Mouse (Mus musculus) small intestine, adult 2 months (tissue): ENCODE data around the gene Fer. TPM values are rescaled to one million over a fixed set of nuclear protein-coding genes. Genes with fewer than 3 reads are reported as not detected.

Source experiments
- H3K27ac ChIP-seq: fragments of 200-500 bp; 2 replicates; pipeline ENCODE4 v1.5.1; 2012; ENCODE audit warnings: low read depth, low read length, control low read depth, inconsistent platforms; ENCODE audit not compliant: insufficient read depth
- H3K27me3 ChIP-seq: fragments of 200-500 bp; 2 replicates; pipeline ENCODE4 v1.6.1; 2012; ENCODE audit warnings: mild to moderate bottlenecking, moderate library complexity, low read length, inconsistent platforms; ENCODE audit not compliant: control insufficient read depth, insufficient read depth
- H3K36me3 ChIP-seq: fragments of 200-500 bp; 2 replicates; pipeline ENCODE4 v1.6.1; 2012; ENCODE audit warnings: mild to moderate bottlenecking, low read length, control low read depth, inconsistent platforms; ENCODE audit not compliant: control insufficient read depth, insufficient read depth
- H3K4me1 ChIP-seq: fragments of 200-500 bp; 2 replicates; pipeline ENCODE4 v1.6.1; 2012; ENCODE audit warnings: low read length, inconsistent platforms, mixed read lengths; ENCODE audit not compliant: control insufficient read depth, insufficient read depth, insufficient read length
- H3K4me3 ChIP-seq: fragments of 200-500 bp; 2 replicates; pipeline ENCODE4 v1.5.1; 2012; ENCODE audit warnings: low read depth, mild to moderate bottlenecking, control low read depth, inconsistent platforms, low read length, moderate library complexity
- CTCF ChIP-seq: fragments of 200-500 bp; IDR thresholded peaks from 2 replicates; pipeline ENCODE4 v1.5.1; 2012; ENCODE audit warnings: low read depth, mild to moderate bottlenecking, control low read depth, inconsistent platforms, low read length, moderate library complexity, mixed read lengths; ENCODE audit not compliant: insufficient replicate concordance, insufficient read length; ENCODE audit errors: extremely low read depth
- POLR2A ChIP-seq: fragments of 200-500 bp; IDR thresholded peaks from 2 replicates; pipeline ENCODE4 v1.6.1; 2012; ENCODE audit warnings: low read depth, mild to moderate bottlenecking, control low read depth, inconsistent platforms, low read length, moderate library complexity
- WGBS: fragments of 180-500 bp; shearing (Covaris S2); methylation state at CpG from one replicate; pipeline ENCODE4 v1.1.7; 2018; 5-methylcytosine and 5-hydroxymethylcytosine counted together
- polyA plus RNA-seq: library from polyadenylated mRNA; depleted of rRNA; stranded (reverse); fragments of >200 nt; gene quantifications from 2 replicates; pipeline ENCODE4 v1.2.3, GENCODE M21; 2012

Gene Fer
- polyA plus RNA-seq, 1 experiment = 0.63 TPM

DNA sequence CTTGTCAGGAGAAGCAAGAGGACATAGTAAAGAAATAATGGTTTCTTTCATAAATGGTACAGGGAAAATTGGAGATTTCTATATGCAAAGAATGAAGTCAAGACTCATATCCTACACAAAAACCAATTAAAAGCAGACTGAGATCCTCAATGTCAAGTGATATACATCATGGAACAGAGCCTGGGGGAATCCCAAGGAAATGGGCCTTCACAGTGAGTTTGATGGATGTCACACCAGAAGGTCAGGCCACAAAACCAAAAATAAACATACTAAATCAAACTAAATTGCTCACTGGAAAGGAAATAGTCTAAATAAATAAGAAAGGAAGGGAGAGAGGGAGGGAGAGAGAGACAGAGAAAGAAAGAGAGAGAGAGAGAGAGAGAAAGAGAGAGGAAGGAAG is 178.9 kb downstream of the Fer start:
- Histone ChIP-seq H3K27me3 (no peaks in the 10 kb centered on the region), H3K4me1 (no peaks in the 10 kb centered on the region), H3K4me3 (no peak overlapping the region), H3K27ac (no peak overlapping the region), H3K36me3 (no peaks in the 10 kb centered on the region)
- TF ChIP-seq POLR2A = no peak
- no peak for TF ChIP-seq CTCF

DNA sequence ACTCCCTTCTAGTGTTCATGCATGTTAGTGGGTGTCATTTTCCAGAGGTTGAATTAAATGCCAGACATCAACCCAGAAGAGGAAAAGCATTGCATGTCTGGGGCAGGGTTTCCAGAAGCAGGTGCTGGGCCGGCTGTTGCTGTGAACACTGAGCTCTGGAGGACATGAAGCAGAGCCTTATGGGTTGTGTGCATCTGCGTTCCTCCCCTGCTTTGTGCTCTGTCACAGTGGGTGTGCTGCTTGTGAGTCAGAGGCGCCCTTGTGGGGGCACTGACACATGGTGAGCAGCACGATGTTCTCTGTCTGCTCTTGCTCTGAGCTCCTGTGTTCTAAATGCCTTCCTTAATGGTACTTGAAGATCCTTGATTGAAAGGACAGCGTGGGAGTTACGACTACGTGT is 182.5 kb downstream of the Fer start:
- 84% methylated on average over 7 of the region's 7 CpGs for WGBS

DNA sequence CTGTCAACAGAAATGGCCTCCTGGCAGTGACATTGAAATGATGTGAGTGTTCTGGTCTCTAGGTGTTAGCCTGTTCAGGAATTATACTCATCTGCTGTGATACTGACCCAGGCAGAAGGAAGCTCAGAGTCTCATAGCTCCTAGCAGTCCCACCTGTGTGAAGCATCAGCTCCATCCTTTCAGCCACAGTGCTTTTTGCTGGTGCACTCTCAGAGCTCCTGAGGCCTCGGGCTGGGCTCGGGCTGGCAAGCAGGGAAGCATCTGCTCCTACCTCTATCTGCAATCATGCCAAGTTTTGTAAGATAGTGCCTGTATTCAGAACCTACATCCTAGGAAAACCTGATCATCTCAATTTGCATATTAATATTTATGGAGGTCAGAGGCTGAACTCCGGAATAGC is 183.7 kb downstream of the Fer start:
- Histone ChIP-seq H3K36me3 (no peaks in the 10 kb centered on the region), H3K27ac (no peak overlapping the region), H3K4me1 (no peaks in the 10 kb centered on the region), H3K27me3 (no peaks in the 10 kb centered on the region), H3K4me3 (no peak overlapping the region)
- WGBS = 93% methylated on average over 3 of the region's 3 CpGs
- TF ChIP-seq CTCF (no peak), POLR2A (no peak)

More for the DNA sequence above, 182.5 kb downstream of the Fer start:
- Histone ChIP-seq H3K4me1 (no peaks in the 10 kb centered on the region), H3K27ac (no peak overlapping the region), H3K27me3 (no peaks in the 10 kb centered on the region), H3K4me3 (no peak overlapping the region), H3K36me3 (no peaks in the 10 kb centered on the region)
- TF ChIP-seq POLR2A (no peak), CTCF (no peak)

DNA sequence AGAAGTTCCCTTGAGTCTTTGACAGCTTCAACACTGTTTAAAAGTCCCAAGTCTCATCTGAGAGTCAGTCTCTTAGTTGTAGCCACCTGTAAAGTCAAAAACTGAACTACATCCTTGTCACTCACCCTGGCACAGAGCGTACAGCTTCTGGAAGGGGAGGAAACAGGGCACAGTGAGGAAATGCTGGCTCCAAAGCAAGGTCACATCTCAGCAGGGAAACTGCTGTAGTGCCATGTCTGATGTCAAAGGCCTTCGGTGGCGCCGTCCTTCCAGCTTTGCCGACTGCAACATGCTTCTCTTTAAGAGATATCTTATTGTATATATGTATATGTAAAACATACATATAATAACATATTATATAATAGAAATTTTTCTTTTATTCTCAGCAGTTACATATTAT is 188.0 kb downstream of the Fer start:
- H3K27ac ChIP-seq = no peak overlapping the region

DNA sequence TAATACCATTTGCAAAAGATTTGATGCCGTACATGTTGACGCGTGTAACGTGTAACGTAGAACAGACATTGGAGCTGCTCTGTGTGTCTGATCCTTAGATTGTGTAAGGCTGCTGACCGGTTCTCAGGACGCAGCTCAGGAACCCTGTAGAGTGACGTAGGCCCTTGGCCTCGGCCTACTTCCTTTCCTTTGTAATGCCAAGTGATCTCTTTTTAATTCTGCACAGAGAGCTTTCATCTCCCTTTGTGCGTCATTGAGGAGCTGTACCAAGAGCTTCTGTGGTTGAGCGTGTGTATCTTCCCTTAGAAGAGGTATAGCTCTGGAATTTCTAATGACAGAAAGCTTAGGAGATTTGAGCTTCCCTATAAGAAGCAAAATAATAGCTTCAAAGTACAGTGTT is 190.8 kb downstream of the Fer start:
- no peaks in the 10 kb centered on the region for H3K4me1 ChIP-seq
- no peak for TF ChIP-seq CTCF
- no peak for TF ChIP-seq POLR2A
- 95% methylated on average over 11 of the region's 11 CpGs for WGBS
- H3K4me3 ChIP-seq = no peak overlapping the region
- H3K27ac ChIP-seq = no peak overlapping the region
- no peaks in the 10 kb centered on the region for H3K36me3 ChIP-seq
- H3K27me3 ChIP-seq = no peaks in the 10 kb centered on the region

More for the DNA sequence above, 188.0 kb downstream of the Fer start:
- H3K36me3 ChIP-seq = no peaks in the 10 kb centered on the region
- no peak for TF ChIP-seq CTCF
- no peak for TF ChIP-seq POLR2A
- WGBS = 92% methylated on average over 5 of the region's 5 CpGs
- no peaks in the 10 kb centered on the region for H3K27me3 ChIP-seq
- H3K4me1 ChIP-seq = no peaks in the 10 kb centered on the region
- no peak overlapping the region for H3K4me3 ChIP-seq

DNA sequence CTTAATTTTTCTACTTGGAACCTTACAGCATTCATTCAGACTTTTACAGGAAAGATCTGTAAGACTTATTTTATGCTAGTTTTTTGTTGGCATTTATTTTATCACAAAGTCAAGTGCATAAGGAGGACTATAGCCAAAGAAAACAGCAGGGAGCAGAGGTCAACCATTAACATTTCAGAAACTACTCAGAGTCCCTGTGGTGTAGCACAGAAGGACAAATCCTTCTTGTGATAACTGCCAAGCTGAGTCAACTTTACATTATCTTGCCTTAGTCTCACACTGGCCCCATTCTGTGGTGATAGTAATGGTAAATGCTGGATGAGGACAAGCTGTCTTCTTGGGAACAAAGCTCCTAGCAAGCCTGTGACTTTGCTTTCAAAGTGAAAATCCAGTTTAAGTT is 197.7 kb downstream of the Fer start:
- H3K4me1 ChIP-seq = no peaks in the 10 kb centered on the region
- H3K4me3 ChIP-seq = no peak overlapping the region
- no peak for TF ChIP-seq CTCF
- no peak for TF ChIP-seq POLR2A
- H3K27me3 ChIP-seq = no peaks in the 10 kb centered on the region
- no peak overlapping the region for H3K27ac ChIP-seq
- H3K36me3 ChIP-seq = no peaks in the 10 kb centered on the region

DNA sequence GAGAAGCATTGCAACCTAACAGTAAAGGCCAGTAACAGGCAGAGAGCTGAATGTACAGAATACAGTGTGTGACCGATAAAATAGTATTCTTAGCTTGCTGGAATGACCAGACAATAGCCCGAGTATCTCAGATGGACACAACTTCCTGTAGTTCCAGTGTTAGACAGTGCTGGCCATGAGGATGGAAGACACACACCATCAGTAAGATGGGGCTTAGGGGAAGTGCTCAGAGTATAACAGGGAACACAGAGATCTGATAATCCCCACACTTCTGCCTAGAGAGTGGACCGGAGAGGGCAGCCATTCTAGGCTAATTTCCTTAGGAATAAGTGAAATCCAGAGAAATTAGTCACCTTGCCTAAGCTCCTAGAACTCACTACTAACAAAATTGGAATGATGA is 202.4 kb downstream of the Fer start:
- Histone ChIP-seq H3K4me1 (no peaks in the 10 kb centered on the region), H3K27ac (no peak overlapping the region), H3K27me3 (no peaks in the 10 kb centered on the region), H3K36me3 (no peaks in the 10 kb centered on the region), H3K4me3 (no peak overlapping the region)
- TF ChIP-seq CTCF (no peak), POLR2A (no peak)
- WGBS = 87% methylated on average over 3 of the region's 3 CpGs

DNA sequence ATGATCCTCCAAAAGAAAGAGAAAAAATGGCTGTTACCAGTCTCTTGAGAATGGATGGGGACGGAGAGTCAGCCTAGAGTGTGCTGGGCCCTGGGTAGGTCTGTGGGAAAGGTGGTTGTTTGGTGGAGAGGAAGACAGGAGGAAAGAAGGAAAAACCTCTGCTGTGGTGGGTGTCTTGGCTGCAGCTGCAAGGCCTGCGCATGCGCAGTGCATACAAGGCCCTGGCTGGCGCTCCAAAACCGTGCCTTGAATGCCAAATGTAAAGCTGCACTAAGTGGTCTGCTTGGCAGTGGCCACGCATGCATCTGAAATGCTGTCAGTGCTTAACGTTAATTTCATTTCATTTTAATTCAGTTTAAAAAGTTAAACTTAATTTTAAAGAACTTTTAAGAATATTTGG is 214.5 kb downstream of the Fer start:
- H3K27ac ChIP-seq = no peak overlapping the region
- WGBS = 95% methylated on average over 7 of the region's 7 CpGs
- no peak overlapping the region for H3K4me3 ChIP-seq
- H3K36me3 ChIP-seq = no peaks in the 10 kb centered on the region
- no peaks in the 10 kb centered on the region for H3K27me3 ChIP-seq
- TF ChIP-seq CTCF (no peak), POLR2A (no peak)
- no peaks in the 10 kb centered on the region for H3K4me1 ChIP-seq
